Mouse (Mus musculus) hindbrain, embryonic 11.5 days (tissue): ENCODE data around the gene Phlda1. TPM values are rescaled to one million over a fixed set of nuclear protein-coding genes. Genes with fewer than 3 reads are reported as not detected.

ENCODE experiments used
- ATAC-seq: fragments of 200-750 bp; cut with Nextera tagmentation; 2 replicates; pipeline ENCODE4 v1.8.0; 2017; ENCODE audit warnings: mild to moderate bottlenecking, moderate TSS enrichment, moderate library complexity; ENCODE audit not compliant: low FRiP score
- DNase-seq: peaks from one replicate; pipeline ENCODE4 v3.0.0-alpha.2; 2015; ENCODE audit warnings: low spot score
- H3K27ac ChIP-seq: fragments of 300-500 bp; sonication (generic); 2 replicates; pipeline ENCODE4 v1.5.1; 2014; ENCODE audit warnings: mild to moderate bottlenecking, low read depth, low read length
- H3K27me3 ChIP-seq: fragments of 300-500 bp; sonication (generic); 2 replicates; pipeline ENCODE4 v1.6.1; 2014; ENCODE audit warnings: mild to moderate bottlenecking, low read length, moderate library complexity, mixed read lengths; ENCODE audit not compliant: control insufficient read depth, insufficient read depth
- H3K36me3 ChIP-seq: fragments of 300-500 bp; sonication (generic); 2 replicates; pipeline ENCODE4 v1.6.1; 2014; ENCODE audit warnings: mild to moderate bottlenecking, low read length, moderate library complexity, mixed read lengths; ENCODE audit not compliant: control insufficient read depth, insufficient read depth
- H3K4me1 ChIP-seq: fragments of 300-500 bp; sonication (generic); replicated peaks from 2 replicates; pipeline ENCODE4 v1.6.1; 2014; ENCODE audit warnings: low read length, mixed read lengths; ENCODE audit not compliant: control insufficient read depth, insufficient read depth
- H3K4me2 ChIP-seq: fragments of 300-500 bp; sonication (generic); replicated peaks from 2 replicates; pipeline ENCODE4 v1.6.1; 2014; ENCODE audit warnings: mild to moderate bottlenecking, low read depth, low read length
- H3K4me3 ChIP-seq: fragments of 300-500 bp; sonication (generic); 2 replicates; pipeline ENCODE4 v1.5.1; 2014; ENCODE audit warnings: low read depth, low read length
- H3K9ac ChIP-seq: fragments of 300-500 bp; sonication (generic); 2 replicates; pipeline ENCODE4 v1.6.1; 2014; ENCODE audit warnings: low read depth, low read length
- H3K9me3 ChIP-seq: fragments of 300-500 bp; sonication (generic); 2 replicates; pipeline ENCODE4 v1.6.1; 2016; ENCODE audit warnings: low read length; ENCODE audit not compliant: control insufficient read depth
- WGBS: fragments of 180-500 bp; shearing (Covaris S2); extraction: QIAGEN DNeasy Blood & Tissue Kit; methylation state at CpG from one replicate; pipeline ENCODE4 v1.1.7; 2014; 5-methylcytosine and 5-hydroxymethylcytosine counted together
- polyA plus RNA-seq: library from polyadenylated mRNA; unstranded; fragments of >200 nt; fragmentation: Nextera tagmentation; extraction: Ambion mirVana; gene quantifications from 2 replicates; pipeline ENCODE4 v1.2.1, GENCODE M21; 2014

The Phlda1 gene
- polyA plus RNA-seq, 1 experiment from 2014 or later, result 30.0 TPM

DNA sequence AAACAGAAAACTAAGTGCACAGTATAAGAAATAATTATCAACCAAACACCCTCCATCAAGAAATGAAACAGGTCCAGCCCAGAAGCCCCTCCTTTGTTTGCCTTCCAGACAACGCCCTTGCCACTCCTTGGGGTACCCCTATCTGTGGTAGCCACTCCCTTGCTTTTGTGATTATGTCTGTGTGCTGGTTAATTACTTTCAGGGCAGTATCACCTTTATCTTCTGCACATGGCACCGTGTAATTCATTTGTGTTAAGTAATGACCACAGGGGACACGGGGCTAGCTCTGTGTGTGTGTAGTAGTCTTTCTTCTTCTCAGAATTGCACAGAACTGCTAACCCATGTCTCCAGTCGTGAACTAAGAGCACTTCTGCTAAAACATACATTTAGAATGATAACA, 39.6 kb downstream of the Phlda1 start:
- Histone ChIP-seq H3K4me1 (no peaks in the 10 kb centered on the region; the same call in 1 of the 2 replicates), H3K4me2 (no peak overlapping the region), H3K27ac (no peak overlapping the region), H3K27me3 (no peaks in the 10 kb centered on the region), H3K9me3 (no peaks in the 10 kb centered on the region), H3K36me3 (no peaks in the 10 kb centered on the region), H3K9ac (no peak overlapping the region), H3K4me3 (no peak overlapping the region)
- ATAC-seq (no peak), DNase-seq (no peak)
- 78% methylated on average over 4 of the region's 4 CpGs for WGBS

DNA sequence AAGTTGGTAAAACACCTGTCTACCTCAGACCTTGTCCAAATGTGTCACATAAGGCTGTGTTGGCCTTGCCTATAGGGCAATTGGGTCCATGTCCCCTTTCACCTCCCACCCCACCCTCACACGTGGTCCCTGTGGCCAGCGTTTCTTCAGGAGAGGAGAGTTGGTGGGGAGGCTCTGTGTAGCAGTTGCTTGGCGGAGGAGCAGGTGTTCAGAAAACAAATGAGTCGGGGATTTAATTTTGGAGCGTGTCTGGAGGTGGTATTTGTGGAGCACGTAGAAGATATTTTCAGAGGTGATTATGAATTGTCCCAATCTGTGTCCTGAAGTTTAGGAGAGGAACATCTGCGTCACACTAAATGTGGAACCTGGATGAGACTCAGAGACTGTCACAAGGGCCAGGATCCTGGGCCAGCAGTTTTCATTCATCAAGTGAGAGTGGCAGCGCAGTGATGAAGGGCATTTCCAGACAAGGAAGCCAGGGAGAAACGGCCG, 41.8 kb downstream of the Phlda1 start:
- ATAC-seq, result no peak
- 77% methylated on average over 10 of the region's 10 CpGs for WGBS

DNA sequence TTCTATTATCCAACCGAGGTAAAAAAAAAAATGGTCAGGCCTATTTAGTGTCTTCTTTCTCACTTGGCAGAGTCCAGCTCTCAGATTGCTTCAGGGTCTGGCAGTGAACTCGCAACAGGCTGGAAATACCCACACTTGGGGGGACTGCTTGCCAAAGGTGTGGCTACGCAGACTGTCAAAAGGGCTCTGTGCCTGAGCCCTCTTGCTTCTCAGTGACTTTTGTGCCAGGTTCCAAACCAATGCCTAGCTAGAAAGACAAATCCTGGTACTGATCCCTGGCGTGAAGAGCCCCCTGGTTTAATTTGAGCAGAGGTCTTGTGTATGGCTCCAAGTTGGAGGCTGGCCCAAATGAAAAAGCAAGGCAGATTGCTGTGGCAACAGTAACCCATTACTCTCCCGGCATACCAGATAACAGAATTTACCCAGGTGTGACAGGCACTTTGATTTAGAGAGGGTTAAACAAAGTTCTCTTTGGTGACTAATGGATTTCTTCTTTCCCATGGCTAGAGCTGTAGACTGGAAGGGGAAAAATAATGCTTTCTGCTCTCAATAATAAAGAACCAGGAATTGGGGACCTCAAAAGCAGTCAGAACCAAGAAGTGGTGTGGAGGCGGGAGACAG, 44.1 kb downstream of the Phlda1 start:
- WGBS, result 83% methylated on average over 6 of the region's 6 CpGs
- Histone ChIP-seq H3K27ac (no peak overlapping the region), H3K9ac (no peak overlapping the region), H3K4me1 (no peaks in the 10 kb centered on the region), H3K9me3 (no peaks in the 10 kb centered on the region), H3K36me3 (no peaks in the 10 kb centered on the region), H3K27me3 (no peaks in the 10 kb centered on the region), H3K4me2 (no peak overlapping the region), H3K4me3 (no peak overlapping the region)
- no peak for ATAC-seq
- no peak for DNase-seq

More for the DNA sequence above, 41.8 kb downstream of the Phlda1 start:
- H3K36me3 ChIP-seq, result no peaks in the 10 kb centered on the region
- no peaks in the 10 kb centered on the region; the same call in 1 of the 2 replicates for H3K4me1 ChIP-seq
- no peak overlapping the region for H3K27ac ChIP-seq
- no peak overlapping the region for H3K9ac ChIP-seq
- no peak overlapping the region for H3K4me2 ChIP-seq
- no peaks in the 10 kb centered on the region for H3K27me3 ChIP-seq
- H3K4me3 ChIP-seq, result no peak overlapping the region
- no peak for DNase-seq
- H3K9me3 ChIP-seq, result no peaks in the 10 kb centered on the region

DNA sequence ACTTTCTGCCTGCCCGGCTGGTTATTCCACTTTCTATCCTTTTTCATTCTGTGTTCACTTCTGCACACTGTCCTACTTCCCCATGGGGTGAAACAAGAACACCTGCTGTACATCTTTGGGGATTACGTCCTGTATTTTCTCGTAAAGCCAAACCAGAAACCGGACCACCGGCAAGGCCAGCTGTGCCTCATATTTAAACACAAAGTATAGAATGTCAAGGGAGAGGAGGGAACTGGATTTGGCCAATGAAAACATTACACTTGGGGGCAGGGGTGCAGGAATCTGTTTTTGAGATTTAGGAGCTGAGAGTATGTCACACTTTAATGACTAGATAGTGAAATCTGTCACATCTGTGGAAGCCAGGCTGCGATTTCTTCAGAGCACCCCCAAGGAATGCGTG, 47.6 kb downstream of the Phlda1 start:
- no peak for ATAC-seq
- no peak overlapping the region for H3K27ac ChIP-seq
- no peak overlapping the region for H3K4me3 ChIP-seq
- no peak overlapping the region for H3K9ac ChIP-seq
- DNase-seq, result no peak
- no peaks in the 10 kb centered on the region for H3K36me3 ChIP-seq
- WGBS, result 67% methylated on average over 7 of the region's 7 CpGs
- H3K4me1 ChIP-seq, result no peaks in the 10 kb centered on the region
- H3K9me3 ChIP-seq, result no peaks in the 10 kb centered on the region
- H3K4me2 ChIP-seq, result no peak overlapping the region
- no peaks in the 10 kb centered on the region for H3K27me3 ChIP-seq

DNA sequence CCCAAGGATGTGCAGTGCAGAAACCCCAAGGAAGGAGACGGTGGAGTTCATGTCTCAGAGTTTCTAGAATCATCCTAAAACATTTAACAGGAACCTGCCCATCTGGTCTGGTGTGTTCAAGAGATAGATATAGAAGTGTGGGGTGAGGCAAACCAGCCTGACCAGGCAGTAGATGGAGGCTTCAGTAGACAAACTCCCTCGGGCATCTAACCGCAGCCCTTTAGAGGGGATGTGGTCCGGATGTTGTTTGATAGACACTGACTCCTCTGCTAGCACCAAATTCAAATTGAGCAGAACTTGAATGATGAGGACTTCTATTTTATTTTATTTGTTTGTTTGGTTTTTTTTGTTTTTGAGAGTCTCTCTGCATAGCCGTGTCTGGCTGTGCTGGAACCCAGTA, 48.6 kb downstream of the Phlda1 start:
- no peaks in the 10 kb centered on the region for H3K27me3 ChIP-seq
- no peaks in the 10 kb centered on the region for H3K36me3 ChIP-seq
- no peak for DNase-seq
- no peak overlapping the region for H3K4me3 ChIP-seq
- ATAC-seq, result no peak
- H3K4me2 ChIP-seq, result no peak overlapping the region
- no peaks in the 10 kb centered on the region for H3K9me3 ChIP-seq
- no peaks in the 10 kb centered on the region for H3K4me1 ChIP-seq
- H3K9ac ChIP-seq, result no peak overlapping the region
- 96% methylated on average over 5 of the region's 5 CpGs for WGBS
- H3K27ac ChIP-seq, result no peak overlapping the region

DNA sequence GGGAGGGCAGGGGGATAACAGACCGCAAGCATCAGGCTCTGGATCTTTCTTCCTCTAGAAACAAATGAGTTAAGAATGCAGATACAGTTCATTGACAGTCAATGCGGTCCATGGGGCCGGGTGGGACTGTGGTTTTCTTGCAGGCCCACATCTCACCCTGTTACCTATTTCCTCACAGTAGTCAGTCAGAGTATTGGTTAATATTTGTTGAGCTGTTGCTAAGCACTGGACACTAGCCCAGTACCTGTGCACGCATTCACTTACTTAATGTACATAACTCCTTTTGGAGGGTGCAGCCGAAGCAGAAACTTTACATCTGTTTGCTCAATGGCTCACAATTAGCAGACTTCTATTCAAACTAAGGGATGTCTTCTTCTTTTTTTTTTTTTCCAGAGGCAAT, 52.1 kb downstream of the Phlda1 start:
- WGBS, result 82% methylated on average over 5 of the region's 5 CpGs
- no peaks in the 10 kb centered on the region for H3K36me3 ChIP-seq
- H3K27me3 ChIP-seq, result no peaks in the 10 kb centered on the region
- H3K9ac ChIP-seq, result no peak overlapping the region
- no peaks in the 10 kb centered on the region for H3K4me1 ChIP-seq
- no peak for DNase-seq
- no peak overlapping the region; the same call in 1 of the 2 replicates for H3K27ac ChIP-seq
- no peak for ATAC-seq
- no peak overlapping the region for H3K4me2 ChIP-seq
- H3K4me3 ChIP-seq, result no peak overlapping the region
- H3K9me3 ChIP-seq, result no peaks in the 10 kb centered on the region

Other genes with a start within 250 kb of the Phlda1 start
- 6.4 and 6.5 TPM in 2 replicates for gene Bbs10, start 207.6 kb upstream of the Phlda1 start, polyA plus RNA-seq
- gene Nap1l1, start 33.1 kb upstream of the Phlda1 start, polyA plus RNA-seq, result 372 and 407 TPM in 2 replicates